ENCODE assay signal across 8 mouse cellular contexts in the genomic region with DNA sequence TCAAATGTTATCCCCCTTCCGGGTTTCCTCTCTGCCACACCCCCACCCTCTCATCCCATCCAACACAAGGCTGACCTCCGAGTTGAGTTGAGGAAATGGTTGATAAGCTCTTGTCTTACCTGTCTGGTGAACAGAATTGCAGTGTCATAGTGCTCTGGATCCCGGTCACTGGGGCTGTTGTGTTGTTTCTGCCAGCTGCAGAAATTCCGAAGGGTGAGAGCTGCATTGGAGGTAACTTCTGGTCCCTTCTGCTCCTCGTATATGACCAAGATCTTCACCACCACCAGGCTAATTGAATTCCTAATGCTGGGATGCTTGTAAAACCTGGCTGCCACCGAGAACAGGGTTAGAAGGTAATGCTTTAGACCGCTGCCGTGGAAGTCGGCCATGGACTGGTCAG. TPM values are rescaled to one million over a fixed set of nuclear protein-coding genes. Genes with fewer than 3 reads are reported as not detected.
DNase-seq lines count a peak whose midpoint lies in the region; ATAC-seq lines count a peak whose summit lies in the region.

No protein-coding gene starts in this region.

- peak overlapping the region; percentile 98; the same call in 1 of the 2 replicates for H3K27ac ChIP-seq in heart, embryonic 15.5 days
- H3K27ac ChIP-seq in embryonic facial prominence, embryonic 13.5 days, result no peak overlapping the region
- H3K27ac ChIP-seq in intestine, embryonic 15.5 days, result no peak overlapping the region
- H3K27ac ChIP-seq in midbrain, embryonic 16.5 days (ENCODE audit: low read length), result no peak overlapping the region

- H3K4me2 ChIP-seq in heart, embryonic 15.5 days, result peak overlapping the region; percentile 86
- peak overlapping the region; percentile 90 for H3K4me2 ChIP-seq in embryonic facial prominence, embryonic 13.5 days
- H3K4me2 ChIP-seq in intestine, embryonic 15.5 days (replicated peaks), result peak overlapping the region; percentile 90
- peak overlapping the region; percentile 4; the same call in 1 of the 2 replicates for H3K4me2 ChIP-seq in midbrain, embryonic 16.5 days (ENCODE audit: low read length)

- peaks cover 52% of the 10 kb centered on the region for H3K36me3 ChIP-seq in heart, embryonic 15.5 days
- peaks cover 47% of the 10 kb centered on the region for H3K36me3 ChIP-seq in embryonic facial prominence, embryonic 13.5 days
- H3K36me3 ChIP-seq in intestine, embryonic 15.5 days, result peaks cover 31% of the 10 kb centered on the region
- no peaks in the 10 kb centered on the region for H3K36me3 ChIP-seq in midbrain, embryonic 16.5 days (ENCODE audit: control insufficient read depth, insufficient read depth, low read length)

- no peaks in the 10 kb centered on the region for H3K27me3 ChIP-seq in heart, embryonic 15.5 days
- no peaks in the 10 kb centered on the region for H3K27me3 ChIP-seq in embryonic facial prominence, embryonic 13.5 days
- no peaks in the 10 kb centered on the region for H3K27me3 ChIP-seq in intestine, embryonic 15.5 days (replicated peaks)
- peaks cover 1% of the 10 kb centered on the region for H3K27me3 ChIP-seq in midbrain, embryonic 16.5 days (ENCODE audit: control insufficient read depth, insufficient read depth, low read depth, low read length)

- H3K4me1 ChIP-seq in heart, embryonic 15.5 days (replicated peaks), result peaks cover 27% of the 10 kb centered on the region
- peaks cover 17% of the 10 kb centered on the region for H3K4me1 ChIP-seq in embryonic facial prominence, embryonic 13.5 days
- 0 out of 2 replicates have a peak, but pooled peaks cover 5% of the 10 kb centered on the region for H3K4me1 ChIP-seq in intestine, embryonic 15.5 days (replicated peaks)
- H3K4me1 ChIP-seq in midbrain, embryonic 16.5 days (ENCODE audit: control insufficient read depth, insufficient read depth, low read length), result peaks cover 14% of the 10 kb centered on the region

- H3K9ac ChIP-seq in heart, embryonic 15.5 days, result peak overlapping the region; percentile 32
- peak overlapping the region; percentile 38; the same call in 1 of the 2 replicates for H3K9ac ChIP-seq in embryonic facial prominence, embryonic 13.5 days
- no peak overlapping the region for H3K9ac ChIP-seq in intestine, embryonic 15.5 days
- H3K9ac ChIP-seq in midbrain, embryonic 16.5 days (ENCODE audit: low read depth, low read length), result no peak overlapping the region

- ATAC-seq in heart, embryonic 15.5 days (replicated peaks; ENCODE audit: insufficient number of reproducible peaks, insufficient read depth, low FRiP score, low read depth), result no peak
- no peak for ATAC-seq in embryonic facial prominence, embryonic 13.5 days (ENCODE audit: insufficient number of reproducible peaks, insufficient read depth, low FRiP score, low TSS enrichment, low read depth)
- ATAC-seq in intestine, embryonic 15.5 days, result no peak
- ATAC-seq in midbrain, embryonic 16.5 days, result no peak
- ATAC-seq in monocyte, adult 5-6 weeks (replicated peaks; ENCODE audit: insufficient number of reproducible peaks, low FRiP score, low TSS enrichment, poor library complexity, severe bottlenecking), result no peak

- 43% methylated on average over 9 of the region's 9 CpGs for WGBS in heart, embryonic 15.5 days
- WGBS in embryonic facial prominence, embryonic 13.5 days, result 73% methylated on average over 9 of the region's 9 CpGs
- whole genome bisulfite sequencing in intestine, embryonic 15.5 days, result 51% methylated on average over 9 of the region's 9 CpGs
- WGBS in midbrain, embryonic 16.5 days, result 74% methylated on average over 9 of the region's 9 CpGs

- DNase-seq in heart, adult 9 months (ENCODE audit: low spot score in 2 of 2), result no peak
- no peak for DNase-seq in testis, postnatal 14 days (ENCODE audit: low spot score)
- no peak for DNase-seq in right cerebral cortex, postnatal 10 days (ENCODE audit: low spot score in 2 of 2)

- peak overlapping the region; percentile 86 for H3K4me3 ChIP-seq in heart, embryonic 15.5 days
- H3K4me3 ChIP-seq in embryonic facial prominence, embryonic 13.5 days, result peak overlapping the region; percentile 81
- peak overlapping the region; percentile 24 for H3K4me3 ChIP-seq in intestine, embryonic 15.5 days (replicated peaks)
- H3K4me3 ChIP-seq in midbrain, embryonic 16.5 days (ENCODE audit: low read depth, low read length), result no peak overlapping the region

- no peaks in the 10 kb centered on the region for H3K9me3 ChIP-seq in heart, embryonic 15.5 days (replicated peaks)
- no peaks in the 10 kb centered on the region for H3K9me3 ChIP-seq in embryonic facial prominence, embryonic 13.5 days
- H3K9me3 ChIP-seq in intestine, embryonic 15.5 days, result no peaks in the 10 kb centered on the region
- H3K9me3 ChIP-seq in midbrain, embryonic 16.5 days (replicated peaks; ENCODE audit: control insufficient read depth, low read length, poor library complexity, severe bottlenecking), result no peaks in the 10 kb centered on the region

RNA-seq across cellular contexts. Expression of a gene that starts 2.9 kb away (rescaled TPM):
- 40.2 and 50.6 TPM in 2 replicates for polyA plus RNA-seq in heart, embryonic 15.5 days (2015; fragmentation: Nextera tagmentation; extraction: Ambion mirVana)
- polyA plus RNA-seq in embryonic facial prominence, embryonic 13.5 days (2015; fragmentation: Nextera tagmentation; extraction: Ambion mirVana), result 32.0 and 32.4 TPM in 2 replicates
- 29.6 and 31.4 TPM in 2 replicates for polyA plus RNA-seq in intestine, embryonic 15.5 days (2015; fragmentation: Nextera tagmentation; extraction: Ambion mirVana)
- 6.1 and 7.5 TPM in 2 replicates for polyA plus RNA-seq in midbrain, embryonic 16.5 days (2015; fragmentation: Nextera tagmentation; extraction: Ambion mirVana)
- 0.43 TPM in 1 of 3 replicates, not detected in the others for total RNA-seq in monocyte, adult 5-6 weeks (2017)

Comparison
In these comparisons a context has a peak if more than half of its experiments do, and no peak if none do; other contexts are left out.
1. H3K4me2 ChIP-seq: peak in every context shown above with its lines; median percentile 90 in embryonic facial prominence, embryonic 13.5 days; 90 in intestine, embryonic 15.5 days; 86 in heart, embryonic 15.5 days; 4 in midbrain, embryonic 16.5 days.
2. H3K9ac ChIP-seq: peak in heart, embryonic 15.5 days (single experiment) and embryonic facial prominence, embryonic 13.5 days (single experiment); none in intestine, embryonic 15.5 days (single experiment) and midbrain, embryonic 16.5 days (single experiment).